Mouse (Mus musculus): ENCODE results near the gene Tmem198. TPM values are rescaled to one million over a fixed set of nuclear protein-coding genes. Genes with fewer than 3 reads are reported as not detected.

Gene Tmem198
- polyA plus RNA-seq, 1 experiment from 2014 or later, result 0.79 TPM

DNA sequence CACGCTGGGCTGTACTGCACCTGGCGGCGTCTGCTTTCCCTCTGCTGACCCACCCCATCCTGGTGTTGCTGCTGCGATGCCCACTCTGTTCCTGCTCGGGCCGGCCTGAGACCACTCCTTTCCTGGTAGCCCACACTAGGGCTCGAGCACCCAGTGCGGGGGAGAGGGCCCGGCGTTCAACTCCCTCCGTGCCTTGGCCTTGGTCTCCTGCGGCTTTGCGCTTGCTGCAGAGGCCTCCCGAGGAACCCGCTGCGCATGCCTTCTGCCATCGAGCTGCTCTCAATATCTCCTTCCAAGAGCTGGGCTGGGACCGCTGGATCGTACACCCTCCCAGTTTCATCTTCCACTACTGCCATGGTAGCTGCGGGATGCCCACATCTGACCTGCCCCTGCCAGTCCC is 30.3 kb downstream of the Tmem198 start:
- ATAC-seq (ENCODE audit: insufficient number of reproducible peaks, low FRiP score, low TSS enrichment, low read depth), result no peak
- WGBS, result 63% methylated on average over 20 of the region's 20 CpGs

DNA sequence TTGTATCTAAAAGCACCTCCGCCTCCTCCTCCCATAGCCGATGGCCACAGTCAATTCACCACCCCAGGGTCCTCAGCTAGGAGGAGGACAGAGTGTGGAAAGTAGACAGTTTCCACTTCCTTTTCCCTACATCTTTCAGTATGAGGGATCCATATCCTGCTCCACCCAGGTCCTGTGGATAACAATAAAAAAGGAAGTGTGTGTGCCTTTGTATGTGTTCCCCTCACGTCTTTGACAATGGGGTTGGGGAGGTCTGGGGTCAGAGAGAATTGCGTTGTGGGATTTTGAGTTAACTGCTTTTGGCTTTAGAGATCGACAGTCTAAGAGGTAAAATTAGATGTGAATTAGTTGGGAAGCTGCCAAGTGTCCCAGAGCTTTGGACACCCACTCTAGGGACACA is 30.8 kb downstream of the Tmem198 start:
- no peak overlapping the region for H3K9ac ChIP-seq
- no peaks in the 10 kb centered on the region for H3K27me3 ChIP-seq
- ATAC-seq (ENCODE audit: insufficient number of reproducible peaks, low FRiP score, low TSS enrichment, low read depth), result no peak
- no peak overlapping the region for H3K4me3 ChIP-seq
- H3K36me3 ChIP-seq, result no peaks in the 10 kb centered on the region
- 65% methylated on average over 5 of the region's 5 CpGs for WGBS
- no peak overlapping the region for H3K27ac ChIP-seq
- H3K4me2 ChIP-seq, result no peak overlapping the region
- H3K4me1 ChIP-seq, result peaks cover 26% of the 10 kb centered on the region
- H3K9me3 ChIP-seq, result no peaks in the 10 kb centered on the region

More for the DNA sequence above, 30.3 kb downstream of the Tmem198 start:
- H3K4me2 ChIP-seq, result no peak overlapping the region
- no peaks in the 10 kb centered on the region for H3K27me3 ChIP-seq
- H3K4me3 ChIP-seq, result no peak overlapping the region
- peaks cover 31% of the 10 kb centered on the region for H3K4me1 ChIP-seq
- H3K9ac ChIP-seq, result no peak overlapping the region
- H3K27ac ChIP-seq, result no peak overlapping the region
- no peaks in the 10 kb centered on the region for H3K36me3 ChIP-seq
- H3K9me3 ChIP-seq, result no peaks in the 10 kb centered on the region

DNA sequence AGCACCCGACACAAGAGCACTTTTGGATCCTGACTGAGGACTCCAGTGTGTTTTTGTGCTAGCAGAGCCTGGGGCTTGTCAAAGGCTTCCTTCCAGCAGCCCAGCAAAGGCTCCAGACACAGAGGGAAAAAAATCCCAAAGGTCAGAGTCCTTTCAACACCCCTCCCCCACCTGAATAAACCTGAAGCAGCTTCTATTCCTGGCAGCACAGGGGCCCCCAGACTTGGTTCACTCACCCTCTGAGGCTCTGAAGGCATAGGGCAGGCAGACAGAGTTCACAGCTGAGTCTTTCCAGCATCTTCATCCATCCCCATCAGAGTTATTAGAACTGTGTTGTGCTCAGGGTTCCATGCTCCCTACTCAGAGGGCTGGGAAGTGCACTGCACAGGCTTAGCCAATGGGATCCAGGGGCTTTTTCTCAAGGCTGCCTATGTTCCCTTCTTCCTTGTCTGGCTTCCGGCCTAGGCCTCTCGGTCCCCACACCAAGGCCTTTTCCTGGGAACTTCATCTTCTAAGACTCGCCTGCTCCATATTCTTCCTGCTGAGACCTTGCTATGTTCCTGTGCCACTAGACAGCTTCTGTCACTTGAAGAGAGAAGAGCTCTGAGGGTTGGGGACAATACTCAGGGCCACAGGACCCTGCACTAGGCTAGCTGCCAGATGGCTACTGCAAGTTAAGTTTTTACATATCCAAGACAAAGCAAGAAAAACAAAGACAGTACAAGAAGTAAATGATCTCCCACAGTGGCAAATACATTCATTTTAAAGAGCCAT is 32.3 kb downstream of the Tmem198 start:
- Histone ChIP-seq H3K27me3 (no peaks in the 10 kb centered on the region), H3K9ac (no peak overlapping the region), H3K36me3 (no peaks in the 10 kb centered on the region), H3K27ac (peak overlapping the region; percentile 47), H3K4me2 (no peak overlapping the region), H3K9me3 (no peaks in the 10 kb centered on the region), H3K4me1 (peaks cover 22% of the 10 kb centered on the region), H3K4me3 (no peak overlapping the region)
- ATAC-seq (ENCODE audit: insufficient number of reproducible peaks, low FRiP score, low TSS enrichment, low read depth), result no peak
- WGBS, result 53% methylated on average over 4 of the region's 4 CpGs

DNA sequence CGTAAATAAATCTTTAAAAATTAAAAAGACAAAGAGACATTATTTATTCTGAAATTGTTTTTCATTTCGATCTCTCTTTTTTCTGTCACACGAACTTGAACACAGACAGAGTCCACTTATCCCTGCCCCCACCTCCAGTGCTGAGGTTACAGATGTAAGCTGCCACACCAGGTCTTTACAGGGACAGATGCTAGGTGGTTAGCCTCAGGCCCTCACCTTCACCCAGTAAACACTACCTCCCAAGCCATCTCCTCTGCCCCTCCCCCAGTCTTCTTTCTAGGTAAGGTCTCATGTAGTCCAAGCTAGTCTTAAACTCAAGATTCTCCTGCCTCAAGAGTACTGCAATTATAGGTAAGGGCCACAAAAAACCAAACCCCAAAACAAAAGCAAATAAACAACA is 33.2 kb downstream of the Tmem198 start:
- H3K9ac ChIP-seq, result no peak overlapping the region
- no peaks in the 10 kb centered on the region for H3K36me3 ChIP-seq
- no peak overlapping the region for H3K4me2 ChIP-seq
- H3K4me3 ChIP-seq, result no peak overlapping the region
- 85% methylated on average over 3 of the region's 3 CpGs for WGBS
- H3K9me3 ChIP-seq, result no peaks in the 10 kb centered on the region
- H3K27ac ChIP-seq, result no peak overlapping the region
- no peak for ATAC-seq (ENCODE audit: insufficient number of reproducible peaks, low FRiP score, low TSS enrichment, low read depth)
- H3K27me3 ChIP-seq, result no peaks in the 10 kb centered on the region
- peaks cover 14% of the 10 kb centered on the region for H3K4me1 ChIP-seq

DNA sequence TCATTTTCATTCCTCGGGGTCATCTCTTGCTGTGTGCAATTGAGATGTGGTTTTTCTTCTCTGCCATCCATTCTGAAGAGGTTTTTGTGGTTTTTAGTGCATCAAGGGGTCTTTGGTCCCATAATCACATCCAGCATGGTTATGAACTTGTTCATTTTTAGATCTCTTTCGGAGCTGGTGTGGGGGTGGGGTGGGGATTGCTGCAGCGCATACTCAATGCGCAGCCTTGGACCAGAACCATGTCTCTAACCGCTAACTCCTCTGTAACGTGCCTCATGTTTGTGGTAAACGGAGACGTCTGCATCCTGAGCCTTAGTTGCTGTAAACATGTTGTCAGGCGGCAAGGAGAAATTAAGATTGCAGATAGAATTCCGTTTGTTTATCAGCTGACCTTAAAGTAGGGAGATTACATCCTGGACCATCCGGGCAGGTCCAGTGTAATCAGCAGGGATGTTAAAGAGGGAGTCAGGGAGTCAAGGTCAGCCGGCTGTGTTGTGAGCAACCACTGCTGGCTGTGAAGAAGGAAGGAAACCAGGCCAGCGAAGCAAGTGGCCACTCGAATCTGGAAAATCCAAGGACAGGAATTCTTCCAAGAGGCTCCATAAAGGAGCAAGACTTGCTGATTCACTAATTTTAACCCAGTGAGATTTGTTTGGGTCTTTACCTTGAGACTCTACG is 37.5 kb downstream of the Tmem198 start:
- Histone ChIP-seq H3K9me3 (no peaks in the 10 kb centered on the region), H3K4me1 (peaks cover 24% of the 10 kb centered on the region), H3K4me3 (no peak overlapping the region), H3K9ac (no peak overlapping the region), H3K4me2 (no peak overlapping the region), H3K36me3 (no peaks in the 10 kb centered on the region), H3K27me3 (no peaks in the 10 kb centered on the region), H3K27ac (no peak overlapping the region)
- 73% methylated on average over 15 of the region's 15 CpGs for WGBS
- no peak for ATAC-seq (ENCODE audit: insufficient number of reproducible peaks, low FRiP score, low TSS enrichment, low read depth)

DNA sequence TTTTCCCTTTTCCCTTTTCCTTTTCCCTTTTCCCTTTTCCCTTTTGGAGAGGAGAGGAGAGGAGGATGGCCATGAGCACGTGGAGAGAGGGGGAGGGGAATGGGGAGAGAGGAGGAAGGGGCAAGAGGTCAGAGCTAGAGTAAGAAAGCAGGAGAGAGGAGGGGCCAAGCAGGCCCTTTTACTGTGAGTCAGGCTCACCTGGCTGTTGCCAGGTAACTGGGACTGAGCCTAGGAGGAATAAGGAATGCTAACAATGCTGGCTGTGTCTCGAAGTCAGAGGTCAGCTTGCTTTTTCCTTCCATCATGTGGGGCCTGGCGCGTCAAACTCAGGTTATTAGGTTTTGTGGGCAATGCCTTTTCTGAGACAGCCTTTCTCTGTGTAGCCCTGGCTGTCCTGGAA is 38.7 kb downstream of the Tmem198 start:
- Histone ChIP-seq H3K9me3 (no peaks in the 10 kb centered on the region), H3K4me1 (peaks cover 27% of the 10 kb centered on the region), H3K9ac (no peak overlapping the region), H3K27ac (peak overlapping the region; percentile 76), H3K27me3 (no peaks in the 10 kb centered on the region), H3K4me3 (no peak overlapping the region), H3K4me2 (no peak overlapping the region), H3K36me3 (no peaks in the 10 kb centered on the region)
- ATAC-seq (ENCODE audit: insufficient number of reproducible peaks, low FRiP score, low TSS enrichment, low read depth), result no peak
- 58% methylated on average over 4 of the region's 4 CpGs for WGBS

DNA sequence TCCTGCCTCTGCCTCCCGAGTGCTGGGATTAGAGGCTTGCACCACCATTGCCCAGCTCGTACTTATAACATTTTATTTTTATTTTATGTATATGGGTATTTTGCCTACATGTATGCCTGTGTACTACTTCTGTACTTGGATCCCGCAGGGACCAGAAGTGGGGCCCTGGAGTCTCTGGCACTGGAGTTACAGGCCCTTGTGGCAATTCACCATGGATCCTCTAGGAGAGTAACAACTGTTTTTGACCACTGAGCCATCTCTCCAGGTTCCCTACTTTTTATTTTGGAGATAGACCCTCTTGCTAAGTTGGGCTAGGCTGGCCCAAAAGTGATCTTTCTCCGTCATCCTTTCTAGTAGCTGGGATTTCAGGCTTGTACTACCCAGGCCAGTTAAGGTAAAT is 39.1 kb downstream of the Tmem198 start:
- no peak for ATAC-seq (ENCODE audit: insufficient number of reproducible peaks, low FRiP score, low TSS enrichment, low read depth)
- H3K27me3 ChIP-seq, result no peaks in the 10 kb centered on the region
- no peak overlapping the region for H3K4me3 ChIP-seq
- no peaks in the 10 kb centered on the region for H3K9me3 ChIP-seq
- WGBS, result 94% methylated on average over 4 of the region's 4 CpGs
- peak overlapping the region; percentile 76 for H3K27ac ChIP-seq
- H3K9ac ChIP-seq, result no peak overlapping the region
- H3K36me3 ChIP-seq, result no peaks in the 10 kb centered on the region
- H3K4me2 ChIP-seq, result no peak overlapping the region
- peaks cover 27% of the 10 kb centered on the region for H3K4me1 ChIP-seq

DNA sequence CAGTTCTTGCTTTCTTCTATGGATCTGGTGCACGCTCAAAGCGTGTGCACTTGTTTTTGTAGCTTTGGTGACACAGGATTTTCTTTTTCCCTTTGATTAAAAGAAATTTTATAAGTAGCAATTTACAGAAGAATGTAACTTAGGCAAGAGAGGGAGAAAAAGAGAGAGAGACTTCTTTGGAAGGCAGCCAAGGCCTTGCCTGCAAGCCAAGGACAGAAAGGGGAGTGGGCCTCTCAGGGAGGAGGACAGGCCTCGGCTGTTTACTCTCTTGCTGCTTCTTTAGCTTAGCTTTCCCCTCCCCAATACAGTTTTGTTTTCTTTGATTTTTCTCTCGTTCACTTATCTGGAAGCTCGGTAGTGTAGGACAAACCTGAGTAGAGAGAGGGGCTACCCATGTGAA is 40.2 kb downstream of the Tmem198 start:
- H3K27me3 ChIP-seq, result no peaks in the 10 kb centered on the region
- no peak for ATAC-seq (ENCODE audit: insufficient number of reproducible peaks, low FRiP score, low TSS enrichment, low read depth)
- H3K27ac ChIP-seq, result peak overlapping the region; percentile 97
- 44% methylated on average over 5 of the region's 5 CpGs for WGBS
- H3K36me3 ChIP-seq, result no peaks in the 10 kb centered on the region
- peaks cover 27% of the 10 kb centered on the region for H3K4me1 ChIP-seq
- H3K4me3 ChIP-seq, result no peak overlapping the region
- no peak overlapping the region for H3K4me2 ChIP-seq
- no peaks in the 10 kb centered on the region for H3K9me3 ChIP-seq
- H3K9ac ChIP-seq, result no peak overlapping the region

DNA sequence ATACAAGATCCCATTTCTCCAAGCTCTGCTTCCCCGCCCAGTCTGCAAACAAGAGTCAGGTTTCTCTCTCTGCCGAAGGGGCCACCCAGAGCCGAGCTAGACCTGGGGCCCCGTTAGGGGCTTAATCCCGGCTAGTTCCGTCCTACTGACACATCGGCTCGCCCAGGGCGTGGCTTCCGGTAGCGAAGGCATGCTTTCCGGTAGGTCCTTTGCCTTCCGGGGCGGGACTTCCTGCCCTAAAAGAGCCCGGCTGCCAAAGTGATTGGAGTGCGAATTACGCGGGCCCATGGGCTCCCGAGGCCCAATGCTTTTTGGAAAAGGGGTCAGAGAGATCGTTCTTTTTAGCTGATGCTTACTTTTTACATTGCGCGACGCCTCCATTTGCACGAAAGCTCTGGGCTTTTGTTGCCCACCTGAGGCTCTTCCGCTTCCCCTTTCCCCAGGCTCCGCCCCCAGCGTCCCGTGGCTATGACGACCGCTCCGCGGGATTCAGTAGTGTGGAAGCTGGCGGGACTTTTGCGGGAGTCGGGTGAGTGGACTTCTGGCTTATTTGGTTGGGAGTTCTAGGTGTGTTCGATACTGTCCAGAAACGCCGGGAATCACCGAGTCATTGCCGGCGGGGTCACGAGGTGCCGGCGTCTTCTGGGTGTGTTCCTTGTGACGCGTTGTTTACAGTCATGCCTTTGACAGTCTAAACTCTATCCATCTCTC is 42.1 kb downstream of the Tmem198 start, which contains the start of gene Stk11ip:
TSS of gene Stk11ip (plus strand) at position 209 of the 711 bp plus-strand sequence.
- Histone ChIP-seq H3K36me3 (peaks cover 17% of the 10 kb centered on the region), H3K4me1 (peaks cover 27% of the 10 kb centered on the region), H3K27me3 (no peaks in the 10 kb centered on the region), H3K4me3 (peak within 1 kb of the TSS; percentile 61), H3K9me3 (no peaks in the 10 kb centered on the region), H3K4me2 (peak within 1 kb of the TSS; percentile 60), H3K27ac (peak within 1 kb of the TSS; percentile 97), H3K9ac (peak within 1 kb of the TSS; percentile 27; the same call in 1 of the 2 replicates)
- ATAC-seq (ENCODE audit: insufficient number of reproducible peaks, low FRiP score, low TSS enrichment, low read depth), result peak; percentile 95
- WGBS, result under 1% methylated on average over 46 of the region's 46 CpGs

DNA sequence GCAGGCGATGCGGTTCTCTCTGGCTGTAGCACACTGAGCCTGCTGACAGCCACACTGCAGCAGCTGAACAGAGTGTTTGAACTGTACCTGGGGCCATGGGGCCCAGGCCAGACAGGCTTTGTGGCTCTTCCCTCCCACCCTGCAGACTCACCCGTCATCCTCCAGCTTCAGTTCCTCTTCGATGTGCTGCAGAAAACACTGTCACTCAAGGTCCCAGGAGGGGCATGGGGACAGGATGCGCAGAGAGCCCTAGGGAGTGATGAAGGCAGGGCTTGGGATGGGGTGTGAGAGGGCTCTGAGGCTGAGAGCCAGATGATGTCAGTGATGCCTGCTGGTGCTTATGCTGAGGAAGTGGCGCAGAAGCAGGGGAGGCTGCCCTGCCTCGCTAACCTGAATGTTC is 45.3 kb downstream of the Tmem198 start:
- Histone ChIP-seq H3K4me2 (no peak overlapping the region), H3K4me3 (no peak overlapping the region), H3K27me3 (no peaks in the 10 kb centered on the region), H3K27ac (no peak overlapping the region), H3K9ac (no peak overlapping the region), H3K36me3 (peaks cover 48% of the 10 kb centered on the region), H3K9me3 (no peaks in the 10 kb centered on the region), H3K4me1 (peaks cover 16% of the 10 kb centered on the region)
- no peak for ATAC-seq (ENCODE audit: insufficient number of reproducible peaks, low FRiP score, low TSS enrichment, low read depth)
- WGBS, result 87% methylated on average over 7 of the region's 7 CpGs

DNA sequence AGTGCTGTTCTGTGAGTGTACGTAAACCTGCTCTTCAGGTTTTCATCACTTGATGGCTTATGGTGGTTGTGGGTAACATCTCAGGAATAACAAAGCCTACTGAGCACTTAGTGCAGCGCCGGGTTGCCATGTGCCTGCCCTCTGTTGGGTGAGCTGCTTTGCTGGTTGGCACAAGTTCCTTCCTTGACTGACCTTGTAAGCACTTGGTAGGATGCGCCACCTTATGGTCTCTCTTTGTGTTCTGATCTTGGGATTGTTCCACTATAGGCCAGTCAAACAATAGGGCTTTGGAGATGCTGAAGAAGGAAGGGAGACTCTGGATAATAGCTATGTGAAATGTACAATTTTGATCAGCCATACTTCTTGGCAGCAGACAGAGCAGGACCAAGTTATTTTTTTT is 51.2 kb downstream of the Tmem198 start:
- no peaks in the 10 kb centered on the region for H3K9me3 ChIP-seq
- no peak overlapping the region for H3K4me3 ChIP-seq
- no peaks in the 10 kb centered on the region for H3K4me1 ChIP-seq
- peaks cover 84% of the 10 kb centered on the region for H3K36me3 ChIP-seq
- 87% methylated on average over 4 of the region's 4 CpGs for WGBS
- ATAC-seq (ENCODE audit: insufficient number of reproducible peaks, low FRiP score, low TSS enrichment, low read depth), result no peak
- H3K27me3 ChIP-seq, result no peaks in the 10 kb centered on the region
- no peak overlapping the region for H3K9ac ChIP-seq
- no peak overlapping the region for H3K27ac ChIP-seq
- no peak overlapping the region for H3K4me2 ChIP-seq
